Mouse (Mus musculus) lung, adult 2 months (tissue): ENCODE measurements around the gene Kmo.

Source experiments
- CTCF ChIP-seq: fragments of 200-500 bp; IDR thresholded peaks from 2 replicates; pipeline ENCODE4 v1.5.1; 2011; ENCODE audit warnings: mild to moderate bottlenecking, low read length, control low read depth; ENCODE audit not compliant: insufficient read depth
- POLR2A ChIP-seq: fragments of 200-500 bp; IDR thresholded peaks from 2 replicates; pipeline ENCODE4 v1.6.1; 2011; ENCODE audit warnings: low read depth, mild to moderate bottlenecking, control low read depth, low read length, borderline replicate concordance; ENCODE audit errors: extremely low read depth

GRCm38 (mm10) chr1:175698293-175698692 lies 78.1 kb downstream of the Kmo start, which contains the start of gene Wdr64:
- no peak for TF ChIP-seq CTCF
- no peak for TF ChIP-seq POLR2A
